Mouse (Mus musculus) heart, adult 2 months (tissue): ENCODE data around the gene Sdr9c7.

Experiments used
- CTCF ChIP-seq: fragments of 200-600 bp; IDR thresholded peaks from 2 replicates; pipeline ENCODE4 v1.8.1; 2022; ENCODE audit warnings: antibody characterized with exemption, mild to moderate bottlenecking, moderate library complexity
- EP300 ChIP-seq: fragments of 200-500 bp; IDR thresholded peaks from 2 replicates; pipeline ENCODE4 v1.6.1; 2011; ENCODE audit warnings: low read depth, low read length, control low read depth; ENCODE audit not compliant: insufficient read depth
- POLR2A ChIP-seq: fragments of 200-500 bp; IDR thresholded peaks from 2 replicates; pipeline ENCODE4 v1.6.1; 2011; ENCODE audit warnings: mild to moderate bottlenecking, low read depth, low read length, control low read depth; ENCODE audit not compliant: insufficient read depth

DNA sequence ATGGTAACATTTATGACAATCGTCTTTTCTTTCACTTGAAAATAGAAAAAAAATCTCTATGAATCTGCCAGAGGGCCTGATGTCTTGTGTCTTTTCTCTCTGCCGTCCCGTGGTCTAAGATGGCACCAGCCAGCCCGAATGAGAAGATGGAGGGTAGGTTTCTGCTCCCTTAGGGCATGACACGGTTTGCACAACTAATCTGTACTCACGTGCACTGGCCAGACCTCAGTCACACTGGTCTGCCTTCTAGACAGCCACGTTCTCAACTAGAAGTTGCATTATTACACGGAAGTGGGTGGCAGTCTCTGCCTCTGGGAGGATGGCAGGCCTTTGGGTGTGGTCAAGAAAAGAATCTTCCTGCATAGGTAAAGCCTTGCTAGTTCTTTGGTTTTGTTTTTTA is 24.7 kb downstream of the Sdr9c7 start:
- TF ChIP-seq POLR2A, result no peak
- no peak for TF ChIP-seq EP300
- no peak for TF ChIP-seq CTCF
